Mouse (Mus musculus) urinary bladder, postnatal 4 days (tissue): ENCODE results near the gene Smarca5.

Experiments
- DNase-seq, 2 experiments: peaks; one replicate each; pipeline ENCODE4 v3.0.0; 2021 to 2022; ENCODE audit warnings: low spot score in 2 of 2

The Smarca5 gene

GRCm38 (mm10) chr8:80739155-80739924 is at the start of gene Smarca5:
Gene Smarca5, minus strand, starts transcription at chr8:80739497.
- peak; percentile 95 to 97 for DNase-seq

- peak in 1 of 2 experiments; percentile 29 for DNase-seq
Measured at GRCm38 (mm10) chr8:80784559-80784958, 45.3 kb upstream of the Smarca5 start.

- DNase-seq: no peak
Measured at GRCm38 (mm10) chr8:80783271-80783670, 44.0 kb upstream of the Smarca5 start.

GRCm38 (mm10) chr8:80781338-80781737 is 42.0 kb upstream of the Smarca5 start:
- no peak for DNase-seq

GRCm38 (mm10) chr8:80780271-80780670 is 41.0 kb upstream of the Smarca5 start:
- no peak for DNase-seq

- DNase-seq: no peak
Measured at GRCm38 (mm10) chr8:80776436-80776835, 37.1 kb upstream of the Smarca5 start.

- DNase-seq: no peak
Measured at GRCm38 (mm10) chr8:80772732-80773460, 33.6 kb upstream of the Smarca5 start.

- DNase-seq: no peak
Measured at GRCm38 (mm10) chr8:80768451-80768850, 29.2 kb upstream of the Smarca5 start.

- DNase-seq: peak; percentile 56 to 85
Measured at GRCm38 (mm10) chr8:80753017-80753715, 13.9 kb upstream of the Smarca5 start.

GRCm38 (mm10) chr8:80752429-80752828 is 13.1 kb upstream of the Smarca5 start:
- DNase-seq: no peak

GRCm38 (mm10) chr8:80749091-80749490 is 9.8 kb upstream of the Smarca5 start:
- DNase-seq: no peak

GRCm38 (mm10) chr8:80739932-80740331 is 635 bp upstream of the Smarca5 start:
- DNase-seq: no peak

- peak; percentile 25 to 63 for DNase-seq
Measured at GRCm38 (mm10) chr8:80738388-80739154, 726 bp downstream of the Smarca5 start.

- no peak for DNase-seq
Measured at GRCm38 (mm10) chr8:80738046-80738387, 1.3 kb downstream of the Smarca5 start.

GRCm38 (mm10) chr8:80732326-80732725 is 7.0 kb downstream of the Smarca5 start:
- no peak for DNase-seq

GRCm38 (mm10) chr8:80714461-80714860 is 24.8 kb downstream of the Smarca5 start:
- DNase-seq: no peak

GRCm38 (mm10) chr8:80710670-80711400 is 28.5 kb downstream of the Smarca5 start:
- DNase-seq: no peak

GRCm38 (mm10) chr8:80688141-80688540 is 51.2 kb downstream of the Smarca5 start:
- DNase-seq: peak; percentile 36 to 71

- DNase-seq: no peak
Measured at GRCm38 (mm10) chr8:80683756-80684335, 55.5 kb downstream of the Smarca5 start.

GRCm38 (mm10) chr8:80682594-80682993 is 56.7 kb downstream of the Smarca5 start:
- DNase-seq: no peak
